Mouse (Mus musculus) spleen, postnatal 36 days (tissue): ENCODE data around the gene Pla2g2e.
"Not testable (repeated sequence)": the region's sequence is repeated elsewhere in the genome, so short reads cannot be mapped to it uniquely, and the experiment has no call there.

Source experiments
- DNase-seq, 2 experiments: peaks; one replicate each; pipeline ENCODE4 v3.0.0; 2022; ENCODE audit warnings: low spot score in 2 of 2, mixed read lengths in 1 of 2

Gene Pla2g2e

DNA sequence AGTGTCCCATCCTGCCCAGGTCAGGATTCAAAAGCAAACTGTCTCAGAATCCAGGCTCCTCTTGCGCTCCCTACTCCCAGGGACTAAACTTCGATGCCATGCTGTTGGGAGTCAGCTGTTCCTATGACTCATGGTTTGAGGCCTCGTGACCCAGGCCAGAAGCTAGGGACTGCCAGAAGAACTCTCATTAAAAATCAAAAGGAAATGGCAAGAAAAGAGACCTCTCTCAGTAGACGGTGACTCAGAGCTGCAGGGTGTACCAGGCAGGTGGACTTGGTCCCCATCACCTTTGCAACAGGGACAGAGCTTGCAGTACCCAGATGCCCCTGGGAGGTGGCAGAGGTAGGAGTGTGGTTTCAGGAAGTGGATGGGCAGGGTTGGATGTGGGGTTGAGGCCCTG, at the start of gene Pla2g2e:
Gene Pla2g2e (plus strand): TSS at position 212 of the 400 bp plus-strand sequence.
- DNase-seq, result no peak

DNA sequence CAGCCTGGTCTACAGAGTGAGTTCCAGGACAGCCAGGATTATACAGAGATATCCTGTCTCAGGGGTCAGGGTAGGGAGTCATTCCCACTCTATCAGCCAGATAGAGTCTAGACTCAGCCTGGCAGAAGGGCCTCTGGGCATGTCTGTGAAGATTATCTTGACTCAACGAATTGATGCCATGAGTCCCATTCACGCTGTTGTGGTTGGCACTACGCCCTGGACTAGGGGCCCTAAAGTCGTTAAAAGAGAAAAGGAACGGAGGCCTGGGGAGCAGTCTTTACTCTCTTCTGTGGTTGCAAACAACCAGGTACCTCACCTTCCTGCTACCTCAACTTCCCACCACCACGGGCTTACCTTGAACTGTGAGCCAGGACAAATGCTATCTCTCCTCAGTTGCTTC, 37.9 kb upstream of the Pla2g2e start:
- no peak for DNase-seq

DNA sequence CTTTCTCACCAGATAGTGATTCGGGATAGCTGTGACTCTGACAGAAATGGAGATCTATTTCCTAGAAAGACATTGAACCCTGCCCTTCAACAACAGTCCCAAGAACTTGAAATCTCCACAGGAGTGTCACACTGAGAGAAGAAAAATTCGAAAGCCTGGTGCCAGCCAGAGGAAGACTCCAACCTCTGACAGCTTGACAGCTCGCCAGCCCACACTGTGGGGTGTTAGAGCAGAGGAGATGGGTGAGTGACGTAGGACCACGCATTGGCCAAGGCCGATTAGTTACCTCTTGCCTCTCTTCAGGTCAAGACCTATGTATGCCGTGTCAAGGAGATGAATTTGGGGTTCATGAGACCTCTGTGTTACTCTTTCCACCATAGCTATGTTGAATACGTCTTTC, 37.0 kb upstream of the Pla2g2e start:
- DNase-seq, result no peak

DNA sequence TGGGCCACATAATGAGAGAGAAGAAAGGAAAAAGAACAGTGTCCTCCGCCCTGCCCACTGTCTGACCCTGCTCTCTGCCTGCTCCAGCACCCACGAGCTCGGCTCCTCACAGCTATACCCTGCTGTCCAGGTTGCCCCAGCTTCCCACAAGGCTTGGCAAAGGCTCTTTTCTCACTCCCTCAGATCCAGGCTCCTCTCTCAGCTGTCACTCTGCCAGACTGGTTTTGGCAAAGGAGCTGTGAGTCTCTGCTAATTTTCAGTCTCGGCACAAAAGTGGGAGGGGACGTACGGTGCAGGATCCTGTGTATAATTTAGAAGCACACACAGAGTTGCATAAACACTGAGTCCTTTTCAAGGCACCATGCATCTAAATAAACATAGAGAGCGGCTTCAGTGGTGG, 36.4 kb upstream of the Pla2g2e start:
- DNase-seq, result no peak

DNA sequence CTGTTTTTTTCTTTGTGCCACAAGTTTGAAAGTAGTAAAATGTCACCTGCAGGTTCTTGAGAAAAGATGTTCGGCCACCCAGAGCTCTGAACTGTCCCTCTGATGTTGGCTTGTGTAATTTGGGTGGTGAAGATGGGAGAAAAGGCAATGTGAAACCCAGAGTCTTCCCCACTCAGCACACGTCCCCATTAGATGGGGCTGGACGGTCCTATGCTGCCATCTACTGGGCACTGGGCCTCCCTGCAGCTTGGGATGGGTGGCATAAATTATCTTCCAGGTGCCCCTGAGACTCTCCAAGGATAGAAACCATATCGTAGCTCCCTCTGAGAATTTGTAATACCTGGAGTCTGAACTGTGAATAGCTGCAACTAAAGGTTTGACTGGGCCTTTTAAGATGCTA, 26.3 kb upstream of the Pla2g2e start:
- peak; percentile 24 to 36 for DNase-seq

DNA sequence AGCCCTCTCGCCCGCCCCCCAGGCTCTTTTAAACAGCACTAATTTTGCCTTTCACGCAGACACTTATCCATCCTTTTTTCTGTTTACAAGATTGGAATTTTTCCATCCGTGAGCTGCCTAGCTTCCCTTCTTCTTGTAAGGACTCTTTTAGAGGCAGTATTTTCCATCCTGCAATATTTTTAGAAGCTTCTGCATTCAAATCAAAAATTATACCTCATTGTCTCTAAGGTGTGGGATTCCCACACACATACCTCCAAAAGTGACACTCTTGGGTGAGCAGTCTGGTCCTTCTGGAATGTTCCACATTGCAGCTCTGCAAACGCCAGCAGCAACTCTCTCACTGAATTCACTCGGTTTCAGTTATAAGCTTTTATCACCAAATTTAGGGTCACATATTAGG, 24.8 kb upstream of the Pla2g2e start:
- no peak for DNase-seq

DNA sequence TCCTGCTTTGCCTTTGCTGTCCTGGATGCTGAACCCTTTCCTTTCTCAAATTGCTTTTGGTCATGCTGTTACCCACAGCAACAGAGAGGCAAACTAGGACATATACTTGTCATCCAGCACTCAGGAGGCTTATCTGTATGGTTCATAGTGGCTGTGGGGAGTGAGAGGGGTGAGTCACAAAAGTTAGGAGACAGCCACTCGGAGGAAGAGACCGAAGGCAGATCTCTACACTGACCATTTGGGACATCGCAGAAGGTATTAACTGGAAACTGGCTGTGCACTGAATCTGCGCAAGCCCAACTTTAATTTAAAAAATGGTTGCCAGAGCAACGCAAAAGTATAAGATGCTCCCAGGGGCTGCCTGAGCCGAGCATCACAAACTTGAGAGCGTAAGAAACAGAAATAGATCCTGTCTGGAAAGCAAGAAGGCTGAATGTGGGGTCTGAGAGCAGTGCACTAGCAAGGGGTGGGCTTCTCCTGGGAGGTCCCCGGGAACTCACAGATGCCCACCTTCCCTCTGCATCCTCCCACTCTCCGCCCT, 22.6 kb upstream of the Pla2g2e start:
- no peak for DNase-seq

DNA sequence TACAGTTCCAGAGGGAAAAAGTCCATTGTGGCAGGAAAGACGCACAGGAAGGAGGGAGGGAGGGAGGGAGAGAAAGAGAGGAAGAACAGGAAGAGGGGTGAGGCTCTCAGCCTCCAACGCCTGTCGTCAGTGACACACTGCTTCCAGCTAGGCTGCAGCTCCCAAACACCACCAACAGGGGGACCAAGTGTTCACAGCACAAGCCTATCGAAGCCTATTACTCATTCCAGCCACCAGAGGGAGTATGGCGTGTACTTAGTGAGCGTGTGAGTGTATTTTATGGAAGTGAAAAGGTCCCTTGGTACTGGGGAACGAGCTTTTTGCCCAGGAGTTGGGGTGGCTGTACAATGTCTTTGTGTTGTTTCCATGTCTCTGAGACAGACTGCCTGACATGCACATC, 21.3 kb upstream of the Pla2g2e start:
- DNase-seq, result peak; percentile 15 to 40

DNA sequence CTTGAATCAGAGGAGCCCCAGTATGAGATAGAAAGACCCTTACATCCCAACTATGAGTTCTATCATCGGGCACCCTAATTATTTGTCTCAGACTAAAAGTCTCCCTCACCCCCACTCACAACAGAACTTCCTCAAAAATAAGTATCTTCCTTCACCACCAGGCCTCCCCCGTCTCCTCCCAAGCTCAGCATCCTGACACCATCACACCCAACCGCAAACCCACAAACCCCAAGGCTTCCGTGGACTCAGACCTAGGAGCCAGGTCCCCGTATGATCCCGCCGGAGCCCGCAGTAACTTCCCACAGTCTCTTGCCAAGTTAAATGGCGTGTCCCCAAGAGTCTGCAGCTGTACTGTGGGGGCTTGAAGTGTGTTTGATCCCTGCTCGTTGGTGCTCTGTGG, 20.2 kb upstream of the Pla2g2e start:
- no peak for DNase-seq

DNA sequence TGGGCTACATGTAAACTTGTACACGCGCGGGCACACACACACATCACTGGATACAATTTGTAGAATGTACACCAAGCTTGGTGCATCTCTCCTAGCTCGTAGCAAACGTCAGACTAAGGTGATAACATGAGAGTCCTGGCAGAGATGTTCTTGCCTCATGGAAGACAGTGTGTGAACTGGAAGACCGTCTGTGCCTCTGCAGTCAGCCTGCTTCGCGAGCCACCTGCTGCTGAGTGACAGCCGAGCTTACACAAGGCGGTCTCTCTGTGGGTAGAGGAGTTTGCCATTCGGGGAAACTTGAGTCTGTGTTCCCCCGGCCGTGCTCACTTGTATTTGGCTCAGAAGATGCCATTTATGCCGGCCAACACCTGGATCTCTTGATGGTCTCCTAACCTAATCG, 19.3 kb upstream of the Pla2g2e start:
- no peak for DNase-seq

DNA sequence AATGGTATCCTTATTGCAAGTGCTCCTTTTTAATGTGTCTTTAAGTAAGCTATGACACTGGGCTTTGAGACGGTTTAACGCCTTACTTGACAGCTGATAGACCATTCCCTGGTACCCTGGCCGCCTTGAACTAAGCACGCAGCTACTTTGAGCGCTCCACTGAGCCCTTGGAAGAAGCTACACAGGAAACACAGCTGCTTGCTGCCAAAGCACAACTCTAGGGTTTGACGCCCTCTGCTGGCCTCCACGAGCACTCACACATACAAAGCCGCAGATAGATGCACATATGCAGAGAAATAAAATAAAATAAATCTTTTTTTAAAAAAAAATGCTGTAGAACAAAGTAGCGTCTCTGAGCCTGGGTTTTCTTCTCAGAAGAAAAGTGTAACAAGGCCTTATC, 18.5 kb upstream of the Pla2g2e start:
- no peak for DNase-seq

DNA sequence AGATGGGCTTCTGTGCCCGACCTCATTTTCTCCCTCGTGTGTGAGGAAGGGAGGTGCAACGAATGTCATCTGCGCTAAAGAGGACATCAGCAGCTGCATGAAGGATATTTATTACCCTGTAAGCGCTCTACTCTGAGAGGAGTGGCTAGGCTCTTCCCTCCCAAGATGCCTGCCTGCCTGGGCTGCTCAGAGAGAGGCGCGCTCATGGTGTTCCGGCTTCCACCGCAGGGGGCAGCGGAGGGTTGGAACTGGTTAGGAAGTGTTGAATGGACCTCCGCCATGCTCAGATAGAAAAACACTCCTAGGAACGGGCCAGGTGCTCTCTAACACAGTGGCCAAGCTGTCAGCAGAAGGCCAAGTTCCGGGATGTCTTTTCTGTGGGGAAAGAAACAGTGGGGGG, 18.0 kb upstream of the Pla2g2e start:
- DNase-seq, result no peak

DNA sequence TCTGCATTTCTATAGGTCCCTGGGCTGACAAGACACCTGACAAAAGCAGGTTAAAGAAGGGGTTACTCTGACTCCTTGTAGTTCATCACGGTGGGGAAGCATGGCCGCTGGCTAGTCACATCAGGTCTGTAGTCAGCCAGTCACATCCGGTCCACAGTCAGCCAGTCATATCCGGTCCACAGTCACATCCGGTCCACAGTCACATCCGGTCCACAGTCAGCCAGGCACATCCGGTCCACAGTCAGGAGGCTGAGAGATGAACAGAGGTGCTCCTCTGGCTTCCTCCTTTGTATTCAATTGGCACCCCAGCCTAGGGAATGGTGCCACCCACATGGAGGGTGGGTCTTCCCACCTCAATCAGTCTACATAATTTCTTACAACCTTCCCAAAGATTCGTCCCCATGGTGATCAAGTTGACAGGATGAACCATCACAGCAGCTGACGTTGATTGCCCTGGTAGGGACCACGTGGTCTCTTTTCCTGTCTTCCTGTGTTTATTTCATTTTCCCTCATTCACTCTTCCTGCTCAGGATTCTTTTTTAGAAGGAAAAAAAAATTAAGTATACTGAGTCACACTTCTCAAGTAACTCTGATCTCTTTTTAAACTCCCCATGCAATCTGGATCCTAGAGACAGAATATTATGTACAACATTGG, 14.3 kb upstream of the Pla2g2e start, which contains the start of gene Pla2g5:
Gene Pla2g5 (minus strand): TSS at position 139 of the 655 bp plus-strand sequence.
- no peak for DNase-seq

DNA sequence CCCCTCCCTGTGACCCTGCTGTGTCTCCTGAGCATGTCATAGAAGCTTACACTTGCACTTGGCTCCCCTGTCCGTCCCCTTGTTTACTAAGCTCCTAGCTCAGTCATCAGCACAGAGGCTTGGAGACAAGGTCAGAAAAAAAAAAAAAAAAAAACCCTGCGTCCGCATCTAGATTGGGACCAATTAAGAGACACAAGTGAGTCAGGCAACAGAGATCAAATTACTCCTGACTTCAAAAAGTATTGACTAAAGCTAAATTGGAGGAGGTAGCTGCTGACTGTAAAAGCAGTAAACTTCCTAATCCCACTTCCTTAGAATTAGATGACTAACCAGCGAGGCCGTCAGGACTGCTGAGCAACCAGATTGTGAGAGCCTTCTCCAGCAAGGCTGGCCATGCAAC, 12.7 kb upstream of the Pla2g2e start:
- no peak for DNase-seq

DNA sequence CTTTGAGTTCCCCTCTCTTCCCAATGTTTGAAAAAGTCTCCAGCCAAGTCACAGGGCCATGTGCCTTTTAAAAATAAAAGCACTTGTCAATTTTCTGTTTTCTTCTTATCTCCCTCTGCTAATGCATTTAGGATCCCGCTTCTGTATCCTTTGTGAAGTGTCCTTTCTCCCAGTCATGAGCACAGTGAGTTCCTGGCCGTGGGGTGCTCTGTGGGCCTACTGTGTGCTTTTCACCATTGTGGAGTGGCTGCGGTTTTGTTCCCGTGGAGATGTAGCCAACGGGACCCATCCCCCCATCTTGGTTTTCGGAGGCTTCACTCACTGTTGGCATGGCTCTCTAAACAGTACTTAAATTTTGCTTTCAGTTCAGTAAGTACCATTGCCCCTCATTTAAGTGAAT, 11.8 kb upstream of the Pla2g2e start:
- DNase-seq, result no peak

DNA sequence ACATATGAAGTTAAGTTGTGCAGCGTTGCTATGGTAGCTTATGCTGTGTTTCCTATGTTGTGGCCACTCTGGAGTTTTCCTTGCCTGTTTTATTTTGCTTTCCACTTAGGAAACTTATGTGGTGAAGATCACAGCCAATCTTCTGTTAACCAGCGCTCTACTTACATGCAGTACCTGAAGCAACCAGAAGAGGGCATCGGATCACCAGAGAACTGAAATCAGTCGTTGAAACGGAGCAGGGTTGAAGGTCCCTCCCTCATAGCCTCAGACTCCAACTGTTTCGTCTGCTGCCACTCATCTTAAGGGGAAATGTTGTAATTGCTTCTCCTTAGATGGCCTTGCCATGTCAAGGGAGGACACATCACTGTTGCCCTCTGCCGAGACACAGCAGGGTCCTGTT, 11.3 kb upstream of the Pla2g2e start:
- peak; percentile 49 to 63 for DNase-seq

DNA sequence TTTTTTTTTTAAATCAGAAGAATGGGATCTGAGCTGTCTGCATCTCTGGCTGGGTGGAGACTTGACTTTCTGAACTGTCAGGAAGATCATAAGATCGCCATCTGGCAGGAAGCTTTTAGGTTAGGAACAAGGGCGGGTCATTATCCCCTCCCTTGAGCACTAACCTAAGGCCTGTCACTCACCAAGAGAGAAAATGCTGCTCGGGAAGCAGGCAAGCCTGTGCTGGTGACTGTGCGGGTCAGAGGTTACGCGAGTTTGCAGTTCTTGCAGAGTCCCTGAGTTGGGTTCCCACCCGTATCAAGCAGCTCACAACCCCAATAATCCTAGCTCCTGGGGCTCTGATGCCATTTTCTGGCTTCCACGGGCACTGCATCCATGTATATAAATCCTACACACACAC, 9.1 kb upstream of the Pla2g2e start:
- DNase-seq, result no peak

DNA sequence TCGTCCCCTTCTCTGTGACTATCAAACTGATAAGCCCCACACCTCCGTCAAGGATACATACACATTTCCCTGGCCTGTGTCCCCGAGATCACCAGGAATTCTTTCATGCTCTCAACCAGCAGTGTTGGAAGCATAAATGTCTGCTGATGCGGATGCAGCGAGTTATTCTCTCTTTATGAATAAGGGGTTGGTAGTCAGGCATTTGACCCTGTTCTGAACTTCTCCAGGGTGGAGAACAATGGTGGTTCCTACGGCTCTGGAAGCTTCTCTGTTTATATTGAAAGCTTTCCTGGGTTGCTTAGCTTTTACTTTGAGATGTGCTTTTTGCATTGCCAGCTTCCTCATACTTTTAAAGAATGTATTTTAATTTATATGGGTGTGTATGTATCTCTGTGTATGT, 3.9 kb upstream of the Pla2g2e start, which contains the start of gene Gm13030:
Gene Gm13030 (minus strand): TSS at position 101 of the 400 bp plus-strand sequence.
- DNase-seq, result no peak

DNA sequence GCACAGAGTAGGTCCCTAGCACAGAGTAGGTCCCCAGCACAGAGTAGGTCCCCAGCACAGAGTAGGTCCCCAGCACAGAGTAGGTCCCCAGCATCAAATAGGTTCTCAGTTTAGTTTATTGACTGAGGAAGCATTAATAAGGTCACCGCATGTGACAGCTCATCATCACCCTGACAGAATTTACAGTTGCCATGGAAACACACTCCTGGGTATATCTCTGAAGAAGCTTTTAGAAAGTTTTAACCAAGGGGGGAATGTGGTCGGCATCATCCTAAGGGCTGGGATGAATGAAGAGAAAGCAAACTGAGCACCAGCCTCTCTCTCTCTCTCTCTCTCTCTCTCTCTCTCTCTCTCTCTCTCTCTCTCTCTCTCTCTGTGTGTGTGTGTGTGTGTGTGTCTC, 2.5 kb upstream of the Pla2g2e start:
- not testable (repeated sequence) for DNase-seq

DNA sequence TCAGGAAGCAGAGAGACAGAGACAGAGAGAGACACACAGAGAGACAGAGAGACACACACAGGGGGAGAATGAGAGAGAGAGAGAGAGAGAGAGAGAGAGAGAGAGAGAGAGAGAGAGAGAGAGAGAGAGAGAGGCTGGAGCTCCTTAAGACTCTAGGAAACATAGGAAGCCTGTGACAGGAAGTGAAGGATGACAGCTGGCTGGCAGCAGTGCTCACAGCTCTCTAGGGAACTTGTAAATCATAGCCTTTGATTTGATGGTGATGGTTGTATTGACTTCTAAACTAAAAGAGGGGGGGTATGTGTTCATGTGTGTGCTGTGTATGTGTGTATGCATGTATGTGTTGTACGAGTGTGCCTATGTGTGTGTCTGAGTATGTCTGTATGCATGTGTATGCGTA, 1.8 kb upstream of the Pla2g2e start:
- DNase-seq, result no peak

DNA sequence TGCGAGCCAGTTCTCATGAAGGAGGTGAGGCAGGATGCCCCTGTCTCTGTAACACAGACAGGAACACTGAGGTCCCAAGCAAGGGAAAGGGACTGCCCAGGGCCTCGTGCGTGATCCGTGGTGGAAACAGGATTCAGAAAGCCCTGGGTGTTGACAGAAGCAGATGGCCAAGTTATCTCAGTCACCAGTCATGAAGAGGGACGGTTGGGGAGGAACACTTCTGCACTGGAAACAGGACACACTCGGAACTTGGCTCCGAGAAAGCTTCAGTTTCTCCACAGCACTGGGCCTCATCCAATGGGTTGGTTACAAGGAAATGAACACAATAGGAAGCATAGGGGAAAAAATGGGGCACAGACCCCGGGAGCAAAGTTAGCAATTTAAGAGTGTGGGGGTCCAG, 1.0 kb downstream of the Pla2g2e start:
- no peak for DNase-seq

DNA sequence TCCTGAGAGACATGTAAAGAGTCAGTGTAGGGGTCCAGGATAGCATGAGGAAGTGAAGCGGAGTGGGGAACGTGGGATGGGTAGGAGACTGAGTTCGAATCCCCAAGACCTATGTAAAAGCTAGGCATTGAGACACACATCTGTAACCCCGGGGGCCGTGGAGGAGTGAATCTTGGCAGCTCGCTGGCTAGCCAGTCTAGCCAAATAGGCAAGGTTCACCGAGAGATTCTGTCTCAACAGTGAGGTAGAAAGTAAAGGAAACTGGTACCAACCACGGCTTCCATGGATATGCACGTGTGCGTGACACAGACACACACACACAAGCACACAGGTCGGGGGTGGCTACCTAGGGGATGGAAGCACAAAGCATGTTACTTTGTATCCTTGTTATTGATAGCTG, 2.1 kb downstream of the Pla2g2e start:
- DNase-seq, result no peak

DNA sequence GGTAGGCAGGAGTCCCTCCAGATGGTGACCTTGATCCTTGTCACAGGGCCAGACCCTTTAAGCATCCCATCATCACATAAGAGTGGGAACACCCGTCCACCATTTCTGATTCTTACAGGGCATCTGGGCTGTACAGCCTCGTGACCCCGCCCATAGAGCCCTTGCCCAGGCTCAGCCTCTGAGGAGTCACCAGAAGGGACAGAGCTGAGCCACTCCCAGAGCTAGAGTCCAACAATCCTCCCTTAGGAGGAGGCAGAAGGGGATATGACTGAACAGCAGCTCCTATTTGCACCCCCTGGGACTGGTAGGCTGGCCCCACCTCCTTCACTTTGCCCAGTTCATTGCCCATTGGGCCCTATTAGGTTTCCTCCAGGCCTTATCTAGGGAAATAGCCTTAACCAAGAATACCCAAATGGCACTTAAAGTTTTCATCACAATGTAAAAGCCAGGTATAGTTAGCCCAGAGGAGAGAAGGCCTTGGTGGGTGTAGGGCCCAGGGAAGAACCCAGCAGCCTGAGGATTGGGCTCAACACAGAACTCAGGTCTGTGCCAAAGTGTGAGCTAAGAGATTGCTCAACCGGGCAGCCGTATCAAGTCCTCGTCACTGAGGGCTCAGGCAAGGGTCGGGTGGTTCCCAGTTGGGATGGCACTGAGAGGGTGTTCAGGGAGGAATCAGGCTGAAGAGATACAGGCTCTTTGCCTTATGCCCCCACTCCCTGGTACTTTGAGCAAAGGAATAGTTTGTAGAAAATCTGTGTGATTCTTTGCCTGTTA, 3.3 kb downstream of the Pla2g2e start:
- DNase-seq, result no peak
